13 mouse cellular contexts compared by ENCODE assay signal in the genomic region with DNA sequence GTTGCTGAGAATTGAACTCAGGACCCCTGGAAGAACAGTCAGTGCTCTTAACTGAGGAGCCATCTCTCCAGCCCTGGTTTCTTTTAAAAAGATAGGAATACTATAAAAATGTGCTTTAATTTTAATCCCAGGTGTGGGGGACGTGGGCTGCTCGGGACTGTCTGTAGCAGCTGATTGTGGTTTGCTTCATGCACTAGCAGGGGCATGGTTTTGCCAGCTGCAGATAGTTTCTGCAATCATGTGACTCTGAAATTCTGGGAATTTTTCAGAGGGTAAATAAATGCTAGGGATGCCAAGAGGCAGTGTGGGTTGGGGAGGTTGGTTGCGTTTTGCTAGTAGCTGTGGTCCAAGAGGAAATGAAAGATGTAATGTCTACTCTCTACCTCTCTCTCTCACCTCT. TPM values are rescaled to one million over a fixed set of nuclear protein-coding genes. Genes with fewer than 3 reads are reported as not detected.
DNase-seq lines count a peak whose midpoint lies in the region; ATAC-seq and TF ChIP-seq lines count a peak whose summit lies in the region.
"Had no signal": no experiment of that assay in that cellular context is flagged by ENCODE, and none has a peak within 500 bp of the region (broad histone marks: within the 10 kb centered on the region; RNA-seq: fewer than 3 reads in every experiment).

No protein-coding gene starts in this region.

- 69% methylated on average over 3 of the region's 3 CpGs for whole genome bisulfite sequencing in cerebellum, adult 2 months
- 66% methylated on average over 3 of the region's 3 CpGs for WGBS in heart, embryonic 13.5 days
- 90% methylated on average over 3 of the region's 3 CpGs for WGBS in neural tube, embryonic 11.5 days
- 89% methylated on average over 3 of the region's 3 CpGs for WGBS in neural tube, embryonic 15.5 days

- no peak overlapping the region for H3K4me3 ChIP-seq in cerebellum, adult 2 months (replicated peaks; ENCODE audit: insufficient read depth, low read depth, low read length)
- H3K4me3 ChIP-seq in heart, embryonic 13.5 days: no peak overlapping the region
- no peak overlapping the region for H3K4me3 ChIP-seq in neural tube, embryonic 11.5 days (ENCODE audit: low read depth, low read length)
- no peak overlapping the region for H3K4me3 ChIP-seq in neural tube, embryonic 15.5 days (replicated peaks)
- H3K4me3 ChIP-seq in myocyte: no peak overlapping the region
- H3K4me3 ChIP-seq: heart, embryonic 15.5 days had no signal

- TF ChIP-seq CTCF in cerebellum, adult 2 months (IDR thresholded peaks at IDR 0.05; ENCODE audit: borderline replicate concordance, insufficient read depth, low read depth, low read length): no peak

- no peak overlapping the region for H3ac ChIP-seq in myocyte (ENCODE audit: control insufficient read depth, insufficient read length)

- no peak overlapping the region for H3K4me2 ChIP-seq in heart, embryonic 13.5 days
- H3K4me2 ChIP-seq in neural tube, embryonic 11.5 days (ENCODE audit: low read depth): no peak overlapping the region
- H3K4me2 ChIP-seq in neural tube, embryonic 15.5 days: no peak overlapping the region
- H3K4me2 ChIP-seq in myocyte (ENCODE audit: low read depth): peak overlapping the region; percentile 65
- H3K4me2 ChIP-seq: heart, embryonic 15.5 days had no signal

- peak overlapping the region; percentile 76 for H3K27ac ChIP-seq in cerebellum, adult 2 months (ENCODE audit: insufficient read depth, low read length)
- peak overlapping the region; percentile 79; the same call in 1 of the 2 replicates for H3K27ac ChIP-seq in heart, embryonic 13.5 days (replicated peaks)
- peak overlapping the region; percentile 58; the same call in 1 of the 2 replicates for H3K27ac ChIP-seq in neural tube, embryonic 11.5 days (ENCODE audit: low read depth, low read length)
- H3K27ac ChIP-seq in neural tube, embryonic 15.5 days (replicated peaks): no peak overlapping the region

- H3K27me3 ChIP-seq in cerebellum, adult 2 months (ENCODE audit: control insufficient read depth, insufficient read depth, low read length): no peaks in the 10 kb centered on the region
- H3K27me3 ChIP-seq in heart, embryonic 13.5 days (replicated peaks): peaks cover 8% of the 10 kb centered on the region; the same call in 1 of the 2 replicates
- H3K27me3 ChIP-seq in neural tube, embryonic 11.5 days (ENCODE audit: control insufficient read depth, insufficient read depth, low read length): no peaks in the 10 kb centered on the region
- no peaks in the 10 kb centered on the region for H3K27me3 ChIP-seq in neural tube, embryonic 15.5 days (replicated peaks)
- H3K27me3 ChIP-seq in myocyte (ENCODE audit: control insufficient read depth, insufficient read depth, insufficient read length): no peaks in the 10 kb centered on the region

- H3K36me3 ChIP-seq in heart, embryonic 13.5 days: no peaks in the 10 kb centered on the region
- H3K36me3 ChIP-seq in neural tube, embryonic 11.5 days (ENCODE audit: control insufficient read depth, insufficient read depth, low read length): no peaks in the 10 kb centered on the region
- no peaks in the 10 kb centered on the region for H3K36me3 ChIP-seq in neural tube, embryonic 15.5 days
- H3K36me3 ChIP-seq in myocyte (ENCODE audit: control insufficient read depth, insufficient read depth): no peaks in the 10 kb centered on the region
- H3K36me3 ChIP-seq: heart, embryonic 15.5 days had no signal

- no peak for ATAC-seq in cerebellum, adult (ENCODE audit: insufficient number of reproducible peaks, low FRiP score, low TSS enrichment)
- no peak for ATAC-seq in heart, embryonic 13.5 days (ENCODE audit: extremely low read depth, insufficient number of reproducible peaks, low FRiP score, low TSS enrichment)
- no peak for ATAC-seq in neural tube, embryonic 11.5 days (ENCODE audit: insufficient read depth, low FRiP score, low TSS enrichment)
- ATAC-seq in neural tube, embryonic 15.5 days (ENCODE audit: low FRiP score): no peak
- ATAC-seq: inflammation-experienced regulatory T-cells, adult 6 months had no signal

- TF ChIP-seq POLR2A in cerebellum, adult 2 months (IDR thresholded peaks at IDR 0.05; ENCODE audit: borderline replicate concordance, insufficient read depth, low read length): no peak
- no peak for TF ChIP-seq POLR2A in myocyte (IDR thresholded peaks at IDR 0.05; ENCODE audit: insufficient read length, low read depth)

- peaks cover 5% of the 10 kb centered on the region for H3K79me2 ChIP-seq in myocyte (ENCODE audit: control insufficient read depth, insufficient read depth)

- no peak overlapping the region for H3K9ac ChIP-seq in heart, embryonic 13.5 days
- H3K9ac ChIP-seq in neural tube, embryonic 11.5 days (ENCODE audit: low read length): no peak overlapping the region
- no peak overlapping the region for H3K9ac ChIP-seq in neural tube, embryonic 15.5 days (replicated peaks)

- no peaks in the 10 kb centered on the region for H3K9me3 ChIP-seq in heart, embryonic 13.5 days
- H3K9me3 ChIP-seq in neural tube, embryonic 11.5 days (ENCODE audit: control insufficient read depth, low read length): no peaks in the 10 kb centered on the region
- no peaks in the 10 kb centered on the region for H3K9me3 ChIP-seq in neural tube, embryonic 15.5 days (replicated peaks)
- H3K9me3 ChIP-seq: heart, embryonic 15.5 days had no signal

- peaks cover 49% of the 10 kb centered on the region for H3K4me1 ChIP-seq in cerebellum, adult 2 months (ENCODE audit: control insufficient read depth, insufficient read depth, low read length)
- peaks cover 30% of the 10 kb centered on the region for H3K4me1 ChIP-seq in heart, embryonic 13.5 days
- peaks cover 6% of the 10 kb centered on the region for H3K4me1 ChIP-seq in neural tube, embryonic 11.5 days (ENCODE audit: control insufficient read depth, insufficient read depth, low read length)
- peaks cover 33% of the 10 kb centered on the region for H3K4me1 ChIP-seq in neural tube, embryonic 15.5 days

- DNase-seq in cerebellum, adult 2 months: peak; percentile 16 to 28
- DNase-seq in heart, adult 9 months (ENCODE audit: low spot score in 2 of 2): no peak
- no peak for DNase-seq in neural tube, embryonic 11.5 days (ENCODE audit: low spot score)
- DNase-seq in spleen, adult 12 weeks (ENCODE audit: low spot score): no peak
- DNase-seq: adrenal gland, postnatal 25 days; thymus, postnatal 25 days had no signal

TF ChIP-seq in myocyte, 11 proteins besides CTCF, POLR2A, EP300 and RAD21:
- TF ChIP-seq MYOD1 (IDR thresholded peaks at IDR 0.05; ENCODE audit: control insufficient read depth in 1 of 3, insufficient read length in 2 of 3, low read depth in 2 of 3): peak; percentile 23 to 71 (median 62)
- no peak for TF ChIP-seq REST (IDR thresholded peaks at IDR 0.05; ENCODE audit: insufficient read depth, insufficient read length)
- peak; percentile 77 for TF ChIP-seq USF1 (IDR thresholded peaks at IDR 0.05; ENCODE audit: low read depth)
- TF ChIP-seq SRF (IDR thresholded peaks at IDR 0.05; ENCODE audit: control insufficient read depth, insufficient read length, low read depth): no peak
- TF ChIP-seq MAX (IDR thresholded peaks at IDR 0.05; ENCODE audit: low read depth): no peak
- no peak for TF ChIP-seq POLR2AphosphoS2 (IDR thresholded peaks at IDR 0.05; ENCODE audit: insufficient read length, low read depth)
- no peak for TF ChIP-seq E2F4 (IDR thresholded peaks at IDR 0.05; ENCODE audit: insufficient read depth)
- peak; percentile 69 for TF ChIP-seq TCF12 (IDR thresholded peaks at IDR 0.05; ENCODE audit: insufficient read depth, poor library complexity, severe bottlenecking)
- peak; percentile 64 for TF ChIP-seq TCF3 (IDR thresholded peaks at IDR 0.05; ENCODE audit: insufficient read length, low read depth)
- no peak for TF ChIP-seq CEBPB (IDR thresholded peaks at IDR 0.05; ENCODE audit: insufficient read depth, poor library complexity, severe bottlenecking)
- peak; percentile 5 to 75 (median 40) for TF ChIP-seq MYOG (IDR thresholded peaks at IDR 0.05; ENCODE audit: control insufficient read depth in 1 of 3, insufficient read depth in 1 of 3, insufficient read length in 2 of 3, low read depth in 2 of 3)
TF ChIP-seq in myocyte: peak in this region for 5.

RNA-seq across cellular contexts. Expression of gene Fkbpl, which starts 2.6 kb away (rescaled TPM):
- 7.4 and 8.5 TPM in 2 replicates for polyA plus RNA-seq in cerebellum, adult 2 months (2012; rRNA removed)
- 10.4 and 10.7 TPM in 2 replicates for polyA plus RNA-seq in heart, embryonic 13.5 days (2015; fragmentation: Nextera tagmentation; extraction: Ambion mirVana)
- 15.5 and 17.6 TPM in 2 replicates for polyA plus RNA-seq in neural tube, embryonic 11.5 days (2014; fragmentation: Nextera tagmentation; extraction: Ambion mirVana)
- 14.9 and 15.8 TPM in 2 replicates for polyA plus RNA-seq in neural tube, embryonic 15.5 days (2015; fragmentation: Nextera tagmentation; extraction: Ambion mirVana)
- polyA plus RNA-seq in myocyte (2012; fragmentation: generic; extraction: Trizol): 13.5 TPM

RNA-seq across cellular contexts. Expression of gene Atf6b, which starts 5.0 kb away (rescaled TPM):
- 61.4 and 69.4 TPM in 2 replicates for polyA plus RNA-seq in cerebellum, adult 2 months (2012; rRNA removed)
- polyA plus RNA-seq in heart, embryonic 13.5 days (2015; fragmentation: Nextera tagmentation; extraction: Ambion mirVana): 56.1 and 56.2 TPM in 2 replicates
- 78.3 and 88.4 TPM in 2 replicates for polyA plus RNA-seq in neural tube, embryonic 11.5 days (2014; fragmentation: Nextera tagmentation; extraction: Ambion mirVana)
- 109 and 112 TPM in 2 replicates for polyA plus RNA-seq in neural tube, embryonic 15.5 days (2015; fragmentation: Nextera tagmentation; extraction: Ambion mirVana)
- polyA plus RNA-seq in myocyte (2012; fragmentation: generic; extraction: Trizol): 42.5 TPM

RNA-seq across cellular contexts. Expression of gene Prrt1, which starts 12.6 kb away (rescaled TPM):
- 194 and 222 TPM in 2 replicates for polyA plus RNA-seq in cerebellum, adult 2 months (2012; rRNA removed)
- 0.15 and 0.31 TPM in 2 replicates for polyA plus RNA-seq in heart, embryonic 13.5 days (2015; fragmentation: Nextera tagmentation; extraction: Ambion mirVana)
- 0.57 and 0.87 TPM in 2 replicates for polyA plus RNA-seq in neural tube, embryonic 11.5 days (2014; fragmentation: Nextera tagmentation; extraction: Ambion mirVana)
- polyA plus RNA-seq in neural tube, embryonic 15.5 days (2015; fragmentation: Nextera tagmentation; extraction: Ambion mirVana): 6.3 and 7.3 TPM in 2 replicates
- polyA plus RNA-seq in myocyte (2012; fragmentation: generic; extraction: Trizol): not detected
- polyA plus RNA-seq: liver, embryonic 16.5 days had no signal

RNA-seq across cellular contexts. Expression of gene Ppt2, which starts 13.6 kb away (rescaled TPM):
- 57.3 and 66.9 TPM in 2 replicates for polyA plus RNA-seq in cerebellum, adult 2 months (2012; rRNA removed)
- 26.1 and 27.6 TPM in 2 replicates for polyA plus RNA-seq in heart, embryonic 13.5 days (2015; fragmentation: Nextera tagmentation; extraction: Ambion mirVana)
- polyA plus RNA-seq in neural tube, embryonic 11.5 days (2014; fragmentation: Nextera tagmentation; extraction: Ambion mirVana): 27.6 and 30.3 TPM in 2 replicates
- polyA plus RNA-seq in neural tube, embryonic 15.5 days (2015; fragmentation: Nextera tagmentation; extraction: Ambion mirVana): 20.1 and 21.3 TPM in 2 replicates
- 21.9 TPM for polyA plus RNA-seq in myocyte (2012; fragmentation: generic; extraction: Trizol)

RNA-seq across cellular contexts. Expression of gene Egfl8, which starts 26.2 kb away (rescaled TPM):
- 6.3 and 7.4 TPM in 2 replicates for polyA plus RNA-seq in cerebellum, adult 2 months (2012; rRNA removed)
- polyA plus RNA-seq in heart, embryonic 13.5 days (2015; fragmentation: Nextera tagmentation; extraction: Ambion mirVana): 1.0 and 1.2 TPM in 2 replicates
- polyA plus RNA-seq in neural tube, embryonic 11.5 days (2014; fragmentation: Nextera tagmentation; extraction: Ambion mirVana): 10.2 and 12.1 TPM in 2 replicates
- 12.3 and 14.9 TPM in 2 replicates for polyA plus RNA-seq in neural tube, embryonic 15.5 days (2015; fragmentation: Nextera tagmentation; extraction: Ambion mirVana)
- polyA plus RNA-seq in myocyte (2012; fragmentation: generic; extraction: Trizol): 0.16 TPM

Comparison
In these comparisons a context has a peak if more than half of its experiments do, and no peak if none do; other contexts are left out.
1. DNase-seq: peak in cerebellum, adult 2 months (2 of 2); none in heart, adult 9 months (0 of 2), neural tube, embryonic 11.5 days (single experiment) and spleen, adult 12 weeks (single experiment).
2. RNA of gene Prrt1, which starts 12.6 kb away (polyA plus RNA-seq): 194 to 222 TPM in cerebellum, adult 2 months; 6.3 to 7.3 TPM in neural tube, embryonic 15.5 days, 0.57 to 0.87 TPM in neural tube, embryonic 11.5 days, 0.15 to 0.31 TPM in heart, embryonic 13.5 days and not detected in myocyte (single experiment); every median in the first group is over 10 times any median in the second.